Comparison of ENCODE assay signal across 8 mouse cellular contexts in the genomic region with DNA sequence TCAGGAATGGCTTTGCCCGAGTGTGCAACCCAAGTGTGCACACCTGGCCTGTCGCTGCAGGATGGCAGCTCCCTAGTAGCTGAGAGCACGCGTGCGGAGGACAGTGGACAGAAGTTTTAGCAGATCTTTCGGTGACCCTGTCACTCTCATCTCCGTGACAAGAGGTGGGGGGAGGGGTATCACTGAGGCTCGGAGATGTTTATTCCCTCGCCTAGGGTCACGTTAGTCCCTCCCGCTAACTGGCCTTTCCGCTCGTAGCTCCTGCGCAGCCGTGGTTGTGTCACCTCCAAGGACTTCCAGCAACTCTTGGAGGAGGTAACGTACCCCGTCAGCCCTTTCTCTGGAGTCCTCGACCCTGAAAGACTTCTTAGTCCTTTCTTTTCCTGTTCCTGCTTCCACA. TPM values are rescaled to one million over a fixed set of nuclear protein-coding genes. Genes with fewer than 3 reads are reported as not detected.
DNase-seq lines count a peak whose midpoint lies in the region; ATAC-seq lines count a peak whose summit lies in the region.

No protein-coding gene starts in this region.

- peak; percentile 66 for DNase-seq in adrenal gland, postnatal 10 days
- DNase-seq in adrenal gland, postnatal 4 days (ENCODE audit: low spot score in 2 of 2), result no peak
- peak; percentile 70 for DNase-seq in 416B (ENCODE audit: low read depth)
- no peak for DNase-seq in frontal cortex, postnatal 10 days (ENCODE audit: low spot score in 2 of 2)
- DNase-seq in right cerebral cortex, postnatal 14 days, result no peak

- ATAC-seq in embryonic facial prominence, embryonic 15.5 days (ENCODE audit: insufficient number of reproducible peaks, low FRiP score, low TSS enrichment, low read depth), result peak; percentile 0; the same call in 1 of the 2 replicates
- ATAC-seq in kidney, embryonic 16.5 days (ENCODE audit: low FRiP score, low TSS enrichment), result no peak; the same call in 1 of the 2 replicates

- peak overlapping the region; percentile 91 for H3K27ac ChIP-seq in embryonic facial prominence, embryonic 15.5 days (replicated peaks)
- peak overlapping the region; percentile 69 for H3K27ac ChIP-seq in kidney, embryonic 16.5 days (ENCODE audit: low read length)
- H3K27ac ChIP-seq in macrophage, result peak overlapping the region; percentile 41

- no peaks in the 10 kb centered on the region for H3K27me3 ChIP-seq in embryonic facial prominence, embryonic 15.5 days
- H3K27me3 ChIP-seq in kidney, embryonic 16.5 days (ENCODE audit: insufficient read depth, low read length), result no peaks in the 10 kb centered on the region

- peak overlapping the region; percentile 77 for H3K9ac ChIP-seq in embryonic facial prominence, embryonic 15.5 days
- H3K9ac ChIP-seq in kidney, embryonic 16.5 days (replicated peaks; ENCODE audit: low read length), result peak overlapping the region; percentile 80

- H3K4me1 ChIP-seq in embryonic facial prominence, embryonic 15.5 days, result peaks cover 35% of the 10 kb centered on the region
- peaks cover 28% of the 10 kb centered on the region for H3K4me1 ChIP-seq in kidney, embryonic 16.5 days (ENCODE audit: insufficient read depth, low read length)

- peak overlapping the region; percentile 97 for H3K4me3 ChIP-seq in embryonic facial prominence, embryonic 15.5 days (replicated peaks)
- peak overlapping the region; percentile 92 for H3K4me3 ChIP-seq in kidney, embryonic 16.5 days (ENCODE audit: low read length)
- peak overlapping the region; percentile 98 for H3K4me3 ChIP-seq in macrophage (ENCODE audit: inconsistent target)

- peaks cover 14% of the 10 kb centered on the region for H3K36me3 ChIP-seq in embryonic facial prominence, embryonic 15.5 days
- H3K36me3 ChIP-seq in kidney, embryonic 16.5 days (ENCODE audit: insufficient read depth, low read length), result peaks cover 9% of the 10 kb centered on the region
- no peaks in the 10 kb centered on the region for H3K36me3 ChIP-seq in macrophage (ENCODE audit: inconsistent target)

- H3K4me2 ChIP-seq in embryonic facial prominence, embryonic 15.5 days (replicated peaks), result peak overlapping the region; percentile 91
- peak overlapping the region; percentile 95 for H3K4me2 ChIP-seq in kidney, embryonic 16.5 days (replicated peaks; ENCODE audit: low read depth, low read length)

- H3K79me2 ChIP-seq in macrophage (ENCODE audit: inconsistent target), result peaks cover 19% of the 10 kb centered on the region; the same call in 1 of the 2 replicates

- under 1% methylated on average over 18 of the region's 18 CpGs for WGBS in embryonic facial prominence, embryonic 15.5 days
- WGBS in kidney, embryonic 16.5 days, result 2% methylated on average over 18 of the region's 18 CpGs
- WGBS in macrophage (ENCODE audit: missing documents), result 3% methylated on average over 17 of the region's 18 CpGs

- no peaks in the 10 kb centered on the region for H3K9me3 ChIP-seq in embryonic facial prominence, embryonic 15.5 days (replicated peaks)
- 0 out of 2 replicates have a peak, but pooled peaks cover 3% of the 10 kb centered on the region for H3K9me3 ChIP-seq in kidney, embryonic 16.5 days (ENCODE audit: low read length)

RNA-seq across cellular contexts. Expression of gene Ogfod2, which starts 0.4 kb away (rescaled TPM):
- total RNA-seq in adrenal gland, postnatal 10 days (2021), result 10 to 100 TPM; 31.1 to 36.6 TPM
- total RNA-seq in adrenal gland, postnatal 4 days (2021), result 10 to 100 TPM; 36.7 to 36.9 TPM
- polyA plus RNA-seq in embryonic facial prominence, embryonic 15.5 days (2015; fragmentation: Nextera tagmentation; extraction: Ambion mirVana), result 21.8 and 25.7 TPM in 2 replicates
- polyA plus RNA-seq in kidney, embryonic 16.5 days (2015; fragmentation: Nextera tagmentation; extraction: Ambion mirVana), result 30.6 and 32.4 TPM in 2 replicates
- total RNA-seq in macrophage (2018; cell fraction: chromatin; rRNA removed), result 10 to 100 TPM in 19 of 26 experiments, 1 to 10 TPM in 7; 5.4 to 44.7 (median 17.3) TPM
- total RNA-seq in macrophage (2018; cell fraction: cytosol; rRNA removed), result 10 to 100 TPM in 20 of 26 experiments, 1 to 10 TPM in 6; 5.9 to 17.9 (median 13.8) TPM
- 10 to 100 TPM in 20 of 26 experiments, 1 to 10 TPM in 6; 4.4 to 32.4 (median 16.5) TPM for total RNA-seq in macrophage (2018; cell fraction: nucleus; rRNA removed)
- 4.3 to 17.5 TPM (median 13.1 TPM) in 3 replicates for polyA plus RNA-seq in macrophage (2018)

RNA-seq across cellular contexts. Expression of gene Arl6ip4, which starts 3.4 kb away (rescaled TPM):
- total RNA-seq in adrenal gland, postnatal 10 days (2021), result 10 to 100 TPM; 56.0 to 58.1 TPM
- total RNA-seq in adrenal gland, postnatal 4 days (2021), result 10 to 100 TPM; 77.2 to 80.9 TPM
- 96.2 and 103 TPM in 2 replicates for polyA plus RNA-seq in embryonic facial prominence, embryonic 15.5 days (2015; fragmentation: Nextera tagmentation; extraction: Ambion mirVana)
- 100 and 102 TPM in 2 replicates for polyA plus RNA-seq in kidney, embryonic 16.5 days (2015; fragmentation: Nextera tagmentation; extraction: Ambion mirVana)
- 10 to 100 TPM in 24 of 26 experiments, 1 to 10 TPM in 2; 5.8 to 48.3 (median 27.5) TPM for total RNA-seq in macrophage (2018; cell fraction: chromatin; rRNA removed)
- total RNA-seq in macrophage (2018; cell fraction: cytosol; rRNA removed), result 10 to 100 TPM; 30.9 to 65.6 (median 45.4) TPM
- total RNA-seq in macrophage (2018; cell fraction: nucleus; rRNA removed), result 10 to 100 TPM; 10.0 to 52.3 (median 24.8) TPM
- 37.6 to 60.2 TPM (median 56.1 TPM) in 3 replicates for polyA plus RNA-seq in macrophage (2018)

RNA-seq across cellular contexts. Expression of gene Abcb9, which starts 16.9 kb away (rescaled TPM):
- 10 to 100 TPM in 1 of 2 experiments, 1 to 10 TPM in 1; 9.9 to 13.4 TPM for total RNA-seq in adrenal gland, postnatal 10 days (2021)
- total RNA-seq in adrenal gland, postnatal 4 days (2021), result 1 to 10 TPM; 5.8 to 7.2 TPM
- 2.4 and 2.9 TPM in 2 replicates for polyA plus RNA-seq in embryonic facial prominence, embryonic 15.5 days (2015; fragmentation: Nextera tagmentation; extraction: Ambion mirVana)
- polyA plus RNA-seq in kidney, embryonic 16.5 days (2015; fragmentation: Nextera tagmentation; extraction: Ambion mirVana), result 1.3 and 2.6 TPM in 2 replicates
- total RNA-seq in macrophage (2018; cell fraction: chromatin; rRNA removed), result 1 to 10 TPM in 22 of 26 experiments, under 1 TPM in 3, not detected in 1; 0.37 to 5.0 (median 2.4) TPM
- total RNA-seq in macrophage (2018; cell fraction: cytosol; rRNA removed), result 1 to 10 TPM; 1.2 to 3.1 (median 1.9) TPM
- total RNA-seq in macrophage (2018; cell fraction: nucleus; rRNA removed), result 1 to 10 TPM in 25 of 26 experiments, under 1 TPM in 1; 0.87 to 4.5 (median 2.6) TPM
- 1.6 to 2.1 TPM (median 1.6 TPM) in 3 replicates for polyA plus RNA-seq in macrophage (2018)

Comparison
In these comparisons a context has a peak if more than half of its experiments do, and no peak if none do; other contexts are left out.
1. DNase-seq: peak in adrenal gland, postnatal 10 days (single experiment) and 416B (single experiment); none in adrenal gland, postnatal 4 days (0 of 2), frontal cortex, postnatal 10 days (0 of 2) and right cerebral cortex, postnatal 14 days (single experiment).
2. H3K27ac ChIP-seq: peak in every context shown above with its lines; median percentile 91 in embryonic facial prominence, embryonic 15.5 days; 69 in kidney, embryonic 16.5 days; 41 in macrophage.
3. Peak in every context shown above with its lines, with median percentiles within 50 percentile points of each other: H3K4me3 ChIP-seq.